Mouse (Mus musculus) ES-Bruce4 (cell line): ENCODE measurements at regions not wholly inside any gene's neighbourhood (a gene's known extent, or its start where the extent isn't known, plus 50 kb on each side); places are given as distances from the start of the nearest gene placed in this dataset.

ENCODE experiments used
- H3K27ac ChIP-seq: 2 replicates; pipeline ENCODE4 v1.5.1; 2012; ENCODE audit warnings: low read length, inconsistent platforms; ENCODE audit not compliant: insufficient read depth
- H3K27me3 ChIP-seq: 2 replicates; pipeline ENCODE4 v1.6.1; 2012; ENCODE audit warnings: mild to moderate bottlenecking, low read length, inconsistent platforms; ENCODE audit not compliant: control insufficient read depth, poor library complexity, insufficient read depth, severe bottlenecking
- H3K36me3 ChIP-seq: 2 replicates; pipeline ENCODE4 v1.6.1; 2012; ENCODE audit warnings: inconsistent platforms, mild to moderate bottlenecking, low read length, moderate library complexity; ENCODE audit not compliant: control insufficient read depth, poor library complexity, insufficient read depth, severe bottlenecking
- H3K4me1 ChIP-seq: one replicate; pipeline ENCODE4 v1.8.1; 2011; ENCODE audit warnings: low read length; ENCODE audit not compliant: control insufficient read depth, insufficient read depth
- H3K4me3 ChIP-seq: 2 replicates; pipeline ENCODE4 v1.5.1; 2011; ENCODE audit warnings: low read depth, mild to moderate bottlenecking, low read length
- H3K9ac ChIP-seq: 2 replicates; pipeline ENCODE4 v1.6.1; 2012; ENCODE audit warnings: low read depth, mild to moderate bottlenecking, inconsistent platforms; ENCODE audit not compliant: poor library complexity, severe bottlenecking
- H3K9me3 ChIP-seq: replicated peaks from 2 replicates; pipeline ENCODE4 v1.6.1; 2012; ENCODE audit warnings: mild to moderate bottlenecking, low read length, inconsistent platforms; ENCODE audit not compliant: control insufficient read depth, poor library complexity, insufficient read depth, severe bottlenecking
- CTCF ChIP-seq: IDR thresholded peaks from one replicate; pipeline ENCODE4 v1.8.1; 2011; ENCODE audit warnings: low read depth, low read length
- EP300 ChIP-seq: IDR thresholded peaks from 2 replicates; pipeline ENCODE4 v1.6.1; 2011; ENCODE audit warnings: low read depth, low read length; ENCODE audit not compliant: insufficient read depth
- POLR2A ChIP-seq: IDR thresholded peaks from one replicate; pipeline ENCODE4 v1.8.1; 2011; ENCODE audit warnings: low read length; ENCODE audit not compliant: insufficient read depth

DNA sequence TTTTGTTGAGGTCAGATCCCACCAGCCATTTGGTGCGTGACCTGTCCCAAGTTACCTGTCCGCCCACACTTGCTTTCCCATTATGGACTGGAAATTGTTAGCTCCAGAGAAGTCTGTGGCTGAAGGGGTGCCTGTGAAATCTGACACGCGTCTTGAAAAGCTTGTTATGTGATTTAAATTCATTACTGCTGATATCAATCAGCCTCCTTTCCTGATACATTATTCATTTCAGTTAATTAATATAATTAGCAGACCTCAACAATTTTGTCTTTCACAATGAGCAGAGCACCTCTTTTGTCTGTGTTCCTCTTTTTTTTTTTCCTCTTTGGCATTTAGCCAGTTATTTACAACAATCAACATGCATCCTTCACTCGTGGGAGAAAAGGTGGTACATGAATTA lies 58.6 kb upstream of the Grip1 start:
- Histone ChIP-seq H3K36me3 (no peaks in the 10 kb centered on the region), H3K9me3 (no peaks in the 10 kb centered on the region), H3K4me1 (no peaks in the 10 kb centered on the region), H3K27me3 (no peaks in the 10 kb centered on the region), H3K9ac (no peak overlapping the region), H3K27ac (no peak overlapping the region), H3K4me3 (no peak overlapping the region)
- TF ChIP-seq POLR2A (no peak), EP300 (no peak), CTCF (no peak)

DNA sequence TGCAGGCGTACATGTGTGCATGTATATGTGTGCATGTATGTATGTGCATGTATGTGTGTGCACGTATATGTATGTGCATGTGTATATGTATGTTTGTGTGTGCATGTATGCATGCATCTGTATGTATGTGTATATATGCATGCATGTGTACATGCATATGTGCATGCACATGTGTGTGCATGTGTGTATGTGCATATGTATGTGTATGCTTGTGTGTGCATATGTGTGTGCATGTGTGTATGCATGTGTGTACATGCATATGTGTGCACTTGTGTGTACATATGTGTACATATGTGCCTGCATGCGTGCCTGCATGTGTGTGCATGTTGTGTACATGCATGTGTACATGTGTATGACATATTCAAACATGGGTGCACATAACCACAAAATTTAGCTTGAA lies 65.7 kb upstream of the Grip1 start:
- no peaks in the 10 kb centered on the region for H3K27me3 ChIP-seq
- H3K4me1 ChIP-seq, result no peaks in the 10 kb centered on the region
- H3K27ac ChIP-seq, result no peak overlapping the region
- H3K36me3 ChIP-seq, result no peaks in the 10 kb centered on the region
- TF ChIP-seq CTCF, result no peak
- TF ChIP-seq EP300, result no peak
- TF ChIP-seq POLR2A, result no peak
- H3K9ac ChIP-seq, result no peak overlapping the region
- no peaks in the 10 kb centered on the region for H3K9me3 ChIP-seq
- H3K4me3 ChIP-seq, result no peak overlapping the region

GRCm38 (mm10) chr10:119382257-119382656 lies 71.4 kb upstream of the Grip1 start:
- TF ChIP-seq CTCF, result no peak
- TF ChIP-seq POLR2A, result no peak
- TF ChIP-seq EP300, result no peak
- H3K36me3 ChIP-seq, result no peaks in the 10 kb centered on the region

DNA sequence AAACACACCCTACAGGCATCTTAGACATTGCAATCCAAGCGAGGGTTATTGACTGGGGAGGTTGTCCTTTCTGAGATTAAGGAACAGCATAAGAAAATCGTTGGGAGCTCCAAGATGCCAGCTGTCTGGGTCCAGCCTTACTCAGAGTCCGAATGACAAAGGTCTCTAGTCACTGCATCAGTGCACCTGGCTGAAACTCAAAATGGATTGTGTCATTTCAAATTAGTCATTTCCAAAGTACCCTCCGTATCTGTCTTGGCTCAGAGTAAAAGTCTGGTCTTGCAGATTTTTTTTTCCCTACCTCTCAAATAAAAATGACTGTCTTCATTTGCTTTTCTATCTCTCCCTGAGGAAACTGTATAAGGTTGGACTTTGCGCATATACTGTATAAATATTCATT lies 85.1 kb upstream of the Grip1 start:
- Histone ChIP-seq H3K9me3 (no peaks in the 10 kb centered on the region), H3K4me3 (no peak overlapping the region), H3K27ac (no peak overlapping the region), H3K9ac (no peak overlapping the region), H3K4me1 (no peaks in the 10 kb centered on the region), H3K36me3 (no peaks in the 10 kb centered on the region), H3K27me3 (no peaks in the 10 kb centered on the region; the same call in 1 of the 2 replicates)
- TF ChIP-seq POLR2A, result no peak
- TF ChIP-seq EP300, result no peak
- no peak for TF ChIP-seq CTCF

More at GRCm38 (mm10) chr10:119382257-119382656, 71.4 kb upstream of the Grip1 start:
- H3K27me3 ChIP-seq, result no peaks in the 10 kb centered on the region
- no peaks in the 10 kb centered on the region for H3K4me1 ChIP-seq
- no peak overlapping the region for H3K9ac ChIP-seq
- H3K27ac ChIP-seq, result no peak overlapping the region
- H3K4me3 ChIP-seq, result no peak overlapping the region
- no peaks in the 10 kb centered on the region for H3K9me3 ChIP-seq

- no peak overlapping the region for H3K9ac ChIP-seq
- TF ChIP-seq CTCF (no peak), POLR2A (no peak), EP300 (no peak)
- H3K4me3 ChIP-seq, result no peak overlapping the region
- no peak overlapping the region for H3K27ac ChIP-seq
- H3K36me3 ChIP-seq, result no peaks in the 10 kb centered on the region
- no peaks in the 10 kb centered on the region for H3K4me1 ChIP-seq
- no peaks in the 10 kb centered on the region for H3K9me3 ChIP-seq
- no peaks in the 10 kb centered on the region; the same call in 1 of the 2 replicates for H3K27me3 ChIP-seq
These were observed 90.0 kb upstream of the Grip1 start for GRCm38 (mm10) chr10:119363616-119364015.

GRCm38 (mm10) chr10:119358730-119359292 lies 94.8 kb upstream of the Grip1 start:
- no peak overlapping the region for H3K9ac ChIP-seq
- no peaks in the 10 kb centered on the region for H3K4me1 ChIP-seq

More at GRCm38 (mm10) chr10:119358730-119359292, 94.8 kb upstream of the Grip1 start:
- Histone ChIP-seq H3K4me3 (no peak overlapping the region), H3K27me3 (no peaks in the 10 kb centered on the region), H3K9me3 (no peaks in the 10 kb centered on the region), H3K36me3 (no peaks in the 10 kb centered on the region), H3K27ac (no peak overlapping the region)
- TF ChIP-seq CTCF (no peak), EP300 (no peak), POLR2A (no peak)
